Mouse (Mus musculus): ENCODE measurements around the gene Pdxp. TPM values are rescaled to one million over a fixed set of nuclear protein-coding genes. Genes with fewer than 3 reads are reported as not detected.

Pdxp gene
- polyA plus RNA-seq, 1 experiment: 33.1 TPM

DNA sequence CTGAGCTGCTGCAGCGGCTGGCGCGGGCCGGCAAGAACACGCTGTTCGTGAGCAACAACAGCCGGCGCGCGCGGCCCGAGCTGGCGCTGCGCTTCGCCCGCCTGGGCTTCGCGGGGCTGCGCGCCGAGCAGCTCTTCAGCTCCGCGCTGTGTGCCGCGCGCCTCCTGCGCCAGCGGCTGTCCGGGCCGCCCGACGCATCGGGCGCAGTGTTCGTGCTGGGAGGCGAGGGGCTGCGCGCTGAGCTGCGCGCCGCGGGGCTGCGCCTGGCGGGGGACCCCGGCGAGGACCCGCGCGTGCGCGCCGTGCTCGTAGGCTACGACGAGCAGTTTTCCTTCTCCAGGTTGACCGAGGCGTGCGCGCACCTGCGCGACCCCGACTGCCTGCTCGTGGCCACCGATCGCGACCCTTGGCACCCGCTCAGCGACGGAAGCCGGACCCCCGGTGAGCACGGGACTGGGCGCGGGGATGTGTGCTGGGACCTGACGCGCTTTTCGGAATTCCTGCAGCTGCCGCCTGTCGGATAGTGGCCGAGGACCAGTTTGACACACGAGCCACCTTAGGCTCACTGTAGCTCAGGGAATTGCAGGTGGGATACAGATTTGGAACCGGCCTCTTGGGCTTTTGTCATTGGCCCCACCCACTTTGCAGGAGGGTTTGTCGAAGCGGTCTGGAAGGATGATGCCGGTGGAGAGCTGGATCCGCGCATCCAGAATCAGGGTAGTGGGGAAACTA, 538 bp downstream of the Pdxp start:
- Histone ChIP-seq H3K4me2 (ENCODE audit: low read depth) (peak overlapping the region; percentile 89), H3K36me3 (ENCODE audit: control insufficient read depth, insufficient read depth) (no peaks in the 10 kb centered on the region), H3ac (ENCODE audit: control insufficient read depth, insufficient read length) (peak overlapping the region; percentile 43), H3K27me3 (ENCODE audit: control insufficient read depth, insufficient read depth, insufficient read length) (no peaks in the 10 kb centered on the region), H3K4me3 (peak overlapping the region; percentile 22), H3K79me2 (ENCODE audit: control insufficient read depth, insufficient read depth) (peaks cover 14% of the 10 kb centered on the region)
- TF ChIP-seq POLR2AphosphoS2 (IDR thresholded peaks at IDR 0.05; ENCODE audit: insufficient read length, low read depth) (no peak), MYOD1 (IDR thresholded peaks at IDR 0.05; ENCODE audit: control insufficient read depth in 1 of 3, insufficient read length in 2 of 3, low read depth in 2 of 3) (peak in 2 of 3 experiments; percentile 1 to 2), POLR2A (IDR thresholded peaks at IDR 0.05; ENCODE audit: insufficient read length, low read depth) (no peak), E2F4 (IDR thresholded peaks at IDR 0.05; ENCODE audit: insufficient read depth) (no peak), MAX (IDR thresholded peaks at IDR 0.05; ENCODE audit: low read depth) (no peak), USF1 (IDR thresholded peaks at IDR 0.05; ENCODE audit: low read depth) (no peak), TCF3 (IDR thresholded peaks at IDR 0.05; ENCODE audit: insufficient read length, low read depth) (peak; percentile 3), MYOG (IDR thresholded peaks at IDR 0.05; ENCODE audit: control insufficient read depth in 1 of 3, insufficient read depth in 1 of 3, insufficient read length in 2 of 3, low read depth in 2 of 3) (peak in 1 of 3 experiments; percentile 1)

DNA sequence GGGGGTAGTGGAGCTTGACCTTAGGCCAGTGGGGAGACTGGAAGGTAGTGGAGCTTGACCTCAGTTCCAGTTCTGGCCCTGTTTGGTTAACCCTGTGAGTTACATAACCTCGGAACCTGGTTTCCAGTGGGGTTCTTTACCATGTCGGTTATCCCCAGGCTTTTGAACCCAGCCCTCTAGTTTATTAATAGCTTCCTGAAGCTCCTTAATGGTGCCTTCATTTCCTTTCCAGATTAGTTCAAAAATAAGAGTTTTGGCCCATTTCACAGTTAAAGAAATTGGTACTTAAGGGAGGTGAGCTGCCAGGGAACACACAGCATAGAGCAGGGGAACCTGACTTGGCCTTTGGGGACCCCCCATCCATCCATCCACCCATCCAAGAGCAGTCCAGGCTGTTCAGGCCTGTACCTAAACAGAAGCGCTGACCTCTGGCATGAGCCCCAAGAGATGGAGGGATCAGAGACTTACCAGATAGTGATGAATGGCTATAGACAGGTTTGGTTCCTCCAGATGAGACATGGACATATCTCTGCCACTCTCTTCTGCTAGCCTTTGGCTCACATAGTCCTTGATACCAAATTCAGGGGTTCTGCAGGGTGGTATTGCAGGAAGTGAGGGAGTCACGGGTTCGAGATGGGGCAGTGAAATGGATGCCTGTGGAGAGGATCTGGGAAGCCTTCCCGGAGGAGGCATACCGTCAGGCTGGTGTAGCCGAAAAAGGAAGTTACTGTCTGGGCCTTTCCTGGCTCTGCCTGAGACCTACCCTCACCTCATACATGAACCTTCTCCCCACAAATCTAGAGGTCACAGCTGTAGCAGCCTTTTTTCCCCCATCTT, 1.3 kb downstream of the Pdxp start:
- Histone ChIP-seq H3K36me3 (ENCODE audit: control insufficient read depth, insufficient read depth) (no peaks in the 10 kb centered on the region), H3ac (ENCODE audit: control insufficient read depth, insufficient read length) (peak overlapping the region; percentile 43), H3K4me2 (ENCODE audit: low read depth) (peak overlapping the region; percentile 89), H3K79me2 (ENCODE audit: control insufficient read depth, insufficient read depth) (peaks cover 14% of the 10 kb centered on the region), H3K27me3 (ENCODE audit: control insufficient read depth, insufficient read depth, insufficient read length) (no peaks in the 10 kb centered on the region), H3K4me3 (peak overlapping the region; percentile 22)
- TF ChIP-seq MYOD1 (IDR thresholded peaks at IDR 0.05; ENCODE audit: control insufficient read depth in 1 of 3, insufficient read length in 2 of 3, low read depth in 2 of 3): no peak
- TF ChIP-seq SRF (IDR thresholded peaks at IDR 0.05; ENCODE audit: control insufficient read depth, insufficient read length, low read depth): no peak
- no peak for TF ChIP-seq TCF12 (IDR thresholded peaks at IDR 0.05; ENCODE audit: insufficient read depth, poor library complexity, severe bottlenecking)
- no peak for TF ChIP-seq POLR2AphosphoS2 (IDR thresholded peaks at IDR 0.05; ENCODE audit: insufficient read length, low read depth)
- no peak for TF ChIP-seq REST (IDR thresholded peaks at IDR 0.05; ENCODE audit: insufficient read depth, insufficient read length)
- TF ChIP-seq MYOG (IDR thresholded peaks at IDR 0.05; ENCODE audit: control insufficient read depth in 1 of 3, insufficient read depth in 1 of 3, insufficient read length in 2 of 3, low read depth in 2 of 3): no peak
- TF ChIP-seq POLR2A (IDR thresholded peaks at IDR 0.05; ENCODE audit: insufficient read length, low read depth): no peak
- TF ChIP-seq TCF3 (IDR thresholded peaks at IDR 0.05; ENCODE audit: insufficient read length, low read depth): no peak
- TF ChIP-seq CEBPB (IDR thresholded peaks at IDR 0.05; ENCODE audit: insufficient read depth, poor library complexity, severe bottlenecking): no peak
- TF ChIP-seq USF1 (IDR thresholded peaks at IDR 0.05; ENCODE audit: low read depth): no peak
- no peak for TF ChIP-seq E2F4 (IDR thresholded peaks at IDR 0.05; ENCODE audit: insufficient read depth)
- TF ChIP-seq MAX (IDR thresholded peaks at IDR 0.05; ENCODE audit: low read depth): no peak

DNA sequence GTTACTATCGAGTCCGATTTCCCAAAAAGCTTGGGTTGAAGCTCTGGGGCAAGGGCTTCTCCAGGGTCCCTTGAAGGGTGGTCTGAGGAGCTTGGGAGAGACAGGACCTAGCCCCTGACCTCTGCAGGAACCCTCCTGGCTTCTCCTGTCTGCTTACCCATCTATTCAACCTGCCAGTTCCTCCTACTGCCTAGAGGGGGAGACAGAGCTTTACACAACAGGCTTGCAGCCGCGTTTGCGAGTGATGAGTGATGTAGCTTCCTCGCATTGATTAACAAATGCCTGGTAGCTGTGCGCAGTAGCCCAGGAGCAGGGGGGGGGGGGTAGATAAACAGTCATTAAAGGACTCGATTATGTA, 1.9 kb downstream of the Pdxp start:
- TF ChIP-seq TCF3 (IDR thresholded peaks at IDR 0.05; ENCODE audit: insufficient read length, low read depth) (no peak), SRF (IDR thresholded peaks at IDR 0.05; ENCODE audit: control insufficient read depth, insufficient read length, low read depth) (no peak), MYOG (IDR thresholded peaks at IDR 0.05; ENCODE audit: control insufficient read depth in 1 of 3, insufficient read depth in 1 of 3, insufficient read length in 2 of 3, low read depth in 2 of 3) (no peak), E2F4 (IDR thresholded peaks at IDR 0.05; ENCODE audit: insufficient read depth) (no peak), REST (IDR thresholded peaks at IDR 0.05; ENCODE audit: insufficient read depth, insufficient read length) (no peak), POLR2A (IDR thresholded peaks at IDR 0.05; ENCODE audit: insufficient read length, low read depth) (no peak), POLR2AphosphoS2 (IDR thresholded peaks at IDR 0.05; ENCODE audit: insufficient read length, low read depth) (peak; percentile 14), CEBPB (IDR thresholded peaks at IDR 0.05; ENCODE audit: insufficient read depth, poor library complexity, severe bottlenecking) (no peak)
- Histone ChIP-seq H3K79me2 (ENCODE audit: control insufficient read depth, insufficient read depth) (peaks cover 14% of the 10 kb centered on the region), H3K4me3 (peak overlapping the region; percentile 22), H3K4me2 (ENCODE audit: low read depth) (peak overlapping the region; percentile 89), H3ac (ENCODE audit: control insufficient read depth, insufficient read length) (no peak overlapping the region), H3K27me3 (ENCODE audit: control insufficient read depth, insufficient read depth, insufficient read length) (no peaks in the 10 kb centered on the region), H3K36me3 (ENCODE audit: control insufficient read depth, insufficient read depth) (no peaks in the 10 kb centered on the region)

DNA sequence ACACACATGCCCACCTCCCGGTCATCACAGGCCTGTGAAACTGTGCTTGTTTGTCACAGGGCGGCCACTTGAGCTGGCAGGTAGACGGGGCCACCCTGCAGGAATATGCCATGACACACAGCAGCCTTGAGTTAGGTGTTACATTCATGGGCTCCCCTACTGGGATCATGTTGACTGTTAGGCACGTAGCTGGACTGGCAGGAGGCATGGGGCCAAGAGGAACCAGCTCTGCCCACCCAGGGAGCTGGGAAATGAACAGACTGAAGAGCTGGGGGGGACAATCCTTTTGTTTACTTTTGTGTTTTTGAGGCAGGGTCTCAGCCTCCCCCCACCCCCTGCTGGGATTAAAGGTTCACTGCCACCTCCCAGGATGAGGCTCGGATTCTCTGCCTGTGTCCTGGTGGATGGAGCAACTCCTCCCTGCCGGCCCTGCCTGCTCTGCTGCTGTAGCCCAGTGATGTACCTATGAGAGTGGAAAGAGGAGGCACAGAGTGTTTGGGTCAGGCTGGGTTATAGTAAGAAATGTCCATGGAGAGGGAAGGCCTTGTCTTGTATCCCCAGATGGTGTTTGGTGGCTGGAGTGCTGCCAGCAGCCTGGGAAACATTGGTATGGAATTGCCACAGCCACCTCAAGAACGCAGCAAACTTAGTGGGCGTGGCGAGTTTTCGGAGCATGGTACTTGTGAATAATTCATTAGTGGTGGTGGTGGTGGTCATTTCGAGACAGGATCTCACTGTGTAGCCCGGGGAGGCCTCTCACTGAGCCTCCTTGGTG, 2.5 kb downstream of the Pdxp start:
- TF ChIP-seq POLR2AphosphoS2 (IDR thresholded peaks at IDR 0.05; ENCODE audit: insufficient read length, low read depth) (peak; percentile 5), SRF (IDR thresholded peaks at IDR 0.05; ENCODE audit: control insufficient read depth, insufficient read length, low read depth) (no peak)
- Histone ChIP-seq H3K27me3 (ENCODE audit: control insufficient read depth, insufficient read depth, insufficient read length) (no peaks in the 10 kb centered on the region), H3ac (ENCODE audit: control insufficient read depth, insufficient read length) (no peak overlapping the region), H3K36me3 (ENCODE audit: control insufficient read depth, insufficient read depth) (no peaks in the 10 kb centered on the region), H3K4me2 (ENCODE audit: low read depth) (peak overlapping the region; percentile 70), H3K79me2 (ENCODE audit: control insufficient read depth, insufficient read depth) (peaks cover 14% of the 10 kb centered on the region), H3K4me3 (peak overlapping the region; percentile 22)
